Mouse (Mus musculus): ENCODE results near the gene Tnfrsf11a.

GRCm38 (mm10) chr1:105802941-105803340 is 22.4 kb downstream of the Tnfrsf11a start:
- TF ChIP-seq CTCF (IDR thresholded peaks at IDR 0.05; ENCODE audit: low read depth, low read length) = no peak
- no peak for TF ChIP-seq POLR2A (IDR thresholded peaks at IDR 0.05; ENCODE audit: extremely low read depth, insufficient read depth, low read length)

Data from liver, adult 2 months (tissue).